Mouse (Mus musculus) limb, embryonic 11.5 days (tissue): ENCODE measurements at regions not wholly inside any gene's neighbourhood (a gene's known extent, or its start where the extent isn't known, plus 50 kb on each side); places are given as distances from the start of the nearest gene placed in this dataset.
A peak's percentile ranks its signal among the peaks of the same experiment; 100 is the strongest.

Experiments used
- ATAC-seq: fragments of 200-750 bp; cut with Nextera tagmentation; 2 replicates; pipeline ENCODE4 v1.8.0; 2017; ENCODE audit warnings: low read depth; ENCODE audit not compliant: insufficient number of reproducible peaks, low FRiP score, low TSS enrichment
- DNase-seq: peaks from one replicate; pipeline ENCODE4 v3.0.0-alpha.2; 2015; ENCODE audit warnings: low spot score
- H3K27ac ChIP-seq: fragments of 300-500 bp; sonication (generic); replicated peaks from 2 replicates; pipeline ENCODE4 v1.5.1; 2014; ENCODE audit warnings: low read depth, mild to moderate bottlenecking, low read length
- H3K27me3 ChIP-seq: fragments of 300-500 bp; sonication (generic); 2 replicates; pipeline ENCODE4 v1.6.1; 2014; ENCODE audit warnings: mild to moderate bottlenecking, low read length, mixed read lengths; ENCODE audit not compliant: control insufficient read depth, insufficient read depth
- H3K36me3 ChIP-seq: fragments of 300-500 bp; sonication (generic); 2 replicates; pipeline ENCODE4 v1.6.1; 2014; ENCODE audit warnings: mild to moderate bottlenecking, low read length, moderate library complexity, mixed read lengths; ENCODE audit not compliant: control insufficient read depth, insufficient read depth
- H3K4me1 ChIP-seq: fragments of 300-500 bp; sonication (generic); 2 replicates; pipeline ENCODE4 v1.6.1; 2014; ENCODE audit warnings: low read length, mixed read lengths; ENCODE audit not compliant: control insufficient read depth, insufficient read depth
- H3K4me2 ChIP-seq: fragments of 300-500 bp; sonication (generic); 2 replicates; pipeline ENCODE4 v1.6.1; 2014; ENCODE audit warnings: low read depth, mild to moderate bottlenecking, moderate library complexity; ENCODE audit not compliant: severe bottlenecking
- H3K4me3 ChIP-seq: fragments of 300-500 bp; sonication (generic); 2 replicates; pipeline ENCODE4 v1.5.1; 2014; ENCODE audit warnings: low read depth, low read length
- H3K9ac ChIP-seq: fragments of 300-500 bp; sonication (generic); 2 replicates; pipeline ENCODE4 v1.6.1; 2014; ENCODE audit warnings: mild to moderate bottlenecking, low read length
- H3K9me3 ChIP-seq: fragments of 300-500 bp; sonication (generic); 2 replicates; pipeline ENCODE4 v1.6.1; 2016; ENCODE audit warnings: low read length; ENCODE audit not compliant: control insufficient read depth
- WGBS: fragments of 180-500 bp; shearing (Covaris S2); extraction: QIAGEN DNeasy Blood & Tissue Kit; methylation state at CpG from one replicate; pipeline ENCODE4 v1.1.7; 2014; 5-methylcytosine and 5-hydroxymethylcytosine counted together

DNA sequence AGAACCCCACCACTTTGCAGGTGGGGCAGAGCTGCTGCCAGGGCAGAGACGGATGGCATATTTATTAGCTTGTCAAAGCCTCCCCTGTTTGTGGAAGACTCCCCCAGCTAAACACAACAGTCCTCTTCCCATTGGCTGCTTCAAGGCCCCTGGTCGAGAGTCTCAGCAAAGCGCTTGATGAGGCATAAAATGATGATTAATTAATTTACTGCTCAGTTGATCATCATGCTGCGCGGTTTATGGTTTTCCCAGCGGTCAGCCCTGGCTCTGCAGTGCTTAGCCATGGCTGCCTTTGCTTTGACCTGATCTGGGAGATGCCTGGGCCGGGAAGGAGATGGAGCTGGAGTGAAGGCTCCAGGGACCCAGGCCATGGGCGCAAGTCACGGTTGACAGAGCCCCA is 98.5 kb downstream of the Irx2 start:
- H3K4me2 ChIP-seq, result no peak overlapping the region
- H3K36me3 ChIP-seq, result no peaks in the 10 kb centered on the region
- H3K27me3 ChIP-seq, result no peaks in the 10 kb centered on the region
- H3K4me3 ChIP-seq, result no peak overlapping the region
- no peak overlapping the region for H3K27ac ChIP-seq
- no peak for ATAC-seq
- H3K9me3 ChIP-seq, result no peaks in the 10 kb centered on the region
- DNase-seq, result no peak
- no peak overlapping the region for H3K9ac ChIP-seq
- 55% methylated on average over 9 of the region's 9 CpGs for WGBS
- no peaks in the 10 kb centered on the region for H3K4me1 ChIP-seq

DNA sequence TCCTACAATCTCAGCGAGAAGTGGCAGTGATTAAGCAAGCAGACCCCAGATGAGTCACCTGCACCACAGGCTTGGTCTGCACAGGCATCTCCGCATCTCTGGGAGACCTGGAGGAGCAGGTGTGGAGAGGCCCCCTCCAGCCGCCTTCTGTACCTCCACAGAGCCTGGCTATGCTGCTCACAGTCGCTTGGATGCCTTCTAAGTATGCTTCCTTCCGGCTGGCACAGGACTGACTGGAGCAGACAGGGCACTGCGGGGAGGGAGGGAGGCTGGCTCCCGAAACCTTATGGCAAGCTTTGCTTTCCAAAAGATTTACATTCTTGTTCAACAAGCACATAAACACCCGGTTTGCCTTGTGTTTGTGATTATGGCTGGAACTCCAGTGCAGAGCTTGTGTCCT is 107.3 kb downstream of the Irx2 start:
- no peak overlapping the region for H3K27ac ChIP-seq
- WGBS, result 60% methylated on average over 8 of the region's 8 CpGs

DNA sequence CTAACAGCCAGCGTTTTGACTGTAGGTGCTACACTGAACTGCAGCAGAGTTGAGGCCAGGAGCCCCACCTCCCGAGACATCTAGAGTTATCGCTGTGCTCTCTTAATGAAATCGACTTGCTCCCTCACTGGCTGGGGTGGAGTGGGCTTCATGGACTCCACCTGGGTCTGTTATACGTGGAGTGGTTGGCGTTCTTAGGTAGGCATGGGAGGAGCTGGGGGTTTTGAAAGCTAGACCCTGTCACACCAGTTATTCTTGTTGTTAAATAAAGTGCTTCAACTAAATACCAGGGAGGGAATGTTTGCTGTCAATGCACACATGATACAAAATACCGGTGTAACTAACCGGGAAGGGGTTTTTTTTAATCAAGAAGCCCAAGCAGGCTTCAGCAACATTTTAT is 108.4 kb downstream of the Irx2 start:
- Histone ChIP-seq H3K4me2 (no peak overlapping the region), H3K4me1 (no peaks in the 10 kb centered on the region), H3K27me3 (no peaks in the 10 kb centered on the region), H3K36me3 (no peaks in the 10 kb centered on the region), H3K27ac (no peak overlapping the region), H3K9ac (no peak overlapping the region), H3K9me3 (no peaks in the 10 kb centered on the region), H3K4me3 (no peak overlapping the region)
- 72% methylated on average over 8 of the region's 8 CpGs for WGBS
- DNase-seq (no peak), ATAC-seq (no peak)

More for the DNA sequence above, 107.3 kb downstream of the Irx2 start:
- DNase-seq (peak; percentile 31), ATAC-seq (no peak)
- Histone ChIP-seq H3K4me2 (no peak overlapping the region), H3K36me3 (no peaks in the 10 kb centered on the region), H3K9me3 (no peaks in the 10 kb centered on the region), H3K4me3 (no peak overlapping the region), H3K4me1 (no peaks in the 10 kb centered on the region), H3K9ac (no peak overlapping the region), H3K27me3 (no peaks in the 10 kb centered on the region)

DNA sequence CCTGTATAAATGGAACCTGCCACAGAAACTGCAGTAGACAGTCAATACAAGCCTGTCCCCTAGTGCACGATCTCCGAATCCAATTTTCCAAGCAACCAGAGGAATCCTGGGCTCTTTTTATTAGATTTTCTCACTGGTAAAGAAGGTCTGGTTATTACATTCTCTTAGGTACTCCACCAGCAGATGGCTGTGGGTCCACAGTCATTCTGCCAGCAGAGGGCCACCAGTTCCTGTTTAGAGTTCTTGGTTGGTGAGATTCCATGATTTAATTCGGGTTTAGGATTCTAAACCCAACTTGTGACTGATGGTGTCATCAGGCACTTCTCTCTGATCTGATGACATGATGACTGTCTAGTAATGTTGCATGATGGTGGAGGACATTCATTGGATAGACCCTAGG is 118.6 kb downstream of the Irx2 start:
- H3K4me3 ChIP-seq, result no peak overlapping the region
- no peak overlapping the region for H3K4me2 ChIP-seq
- no peak overlapping the region for H3K9ac ChIP-seq
- no peaks in the 10 kb centered on the region for H3K4me1 ChIP-seq
- ATAC-seq (no peak), DNase-seq (no peak)
- 82% methylated on average over 3 of the region's 3 CpGs for WGBS
- H3K9me3 ChIP-seq, result no peaks in the 10 kb centered on the region
- H3K36me3 ChIP-seq, result no peaks in the 10 kb centered on the region
- H3K27me3 ChIP-seq, result no peaks in the 10 kb centered on the region
- no peak overlapping the region for H3K27ac ChIP-seq

DNA sequence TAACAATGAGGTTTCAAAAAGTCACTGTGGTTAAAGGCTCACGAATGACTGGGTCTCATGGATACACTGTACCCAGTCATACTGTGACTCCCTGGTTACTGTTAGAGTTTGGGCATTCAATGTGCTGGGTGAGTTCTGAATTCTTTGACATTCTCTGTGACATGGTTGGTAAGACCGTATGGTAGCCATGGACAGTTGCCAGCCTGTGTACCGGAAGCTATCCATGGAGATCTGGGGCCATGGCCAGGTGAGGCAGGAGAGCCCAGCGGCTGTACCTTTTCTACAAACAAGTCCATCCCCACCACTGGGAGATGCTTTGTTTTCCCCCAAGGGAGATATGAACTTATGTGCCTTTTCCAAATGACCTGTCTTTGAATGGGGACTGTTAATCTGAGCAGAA is 126.4 kb downstream of the Irx2 start:
- H3K4me1 ChIP-seq, result no peaks in the 10 kb centered on the region
- DNase-seq (no peak), ATAC-seq (no peak)
- H3K27me3 ChIP-seq, result no peaks in the 10 kb centered on the region
- WGBS, result 88% methylated on average over 4 of the region's 4 CpGs
- no peak overlapping the region for H3K4me2 ChIP-seq
- no peak overlapping the region for H3K27ac ChIP-seq
- H3K9me3 ChIP-seq, result no peaks in the 10 kb centered on the region
- H3K4me3 ChIP-seq, result no peak overlapping the region
- no peak overlapping the region for H3K9ac ChIP-seq
- H3K36me3 ChIP-seq, result no peaks in the 10 kb centered on the region

DNA sequence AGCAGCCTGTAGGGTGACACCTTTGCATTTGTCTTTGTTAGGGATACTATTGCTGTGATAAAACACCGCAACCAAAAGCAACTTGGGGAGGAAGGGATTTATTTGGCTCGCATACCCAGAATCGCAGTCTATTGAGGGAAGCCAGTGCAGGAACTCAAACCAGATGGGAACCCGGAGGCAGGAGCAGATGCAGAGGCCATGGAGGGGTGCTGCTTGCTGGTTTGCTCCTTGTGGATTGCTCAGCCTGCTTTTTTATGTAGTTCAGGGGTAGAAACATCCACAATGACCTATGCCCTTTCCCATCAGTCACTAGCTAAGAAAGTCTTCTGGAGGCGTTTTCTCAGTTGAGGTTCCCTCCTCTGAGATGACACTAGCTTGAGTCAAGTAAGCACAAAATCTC is 133.9 kb downstream of the Irx2 start:
- Histone ChIP-seq H3K4me1 (peaks cover 6% of the 10 kb centered on the region; the same call in 1 of the 2 replicates), H3K27me3 (no peaks in the 10 kb centered on the region)
- 73% methylated on average over 5 of the region's 5 CpGs for WGBS

DNA sequence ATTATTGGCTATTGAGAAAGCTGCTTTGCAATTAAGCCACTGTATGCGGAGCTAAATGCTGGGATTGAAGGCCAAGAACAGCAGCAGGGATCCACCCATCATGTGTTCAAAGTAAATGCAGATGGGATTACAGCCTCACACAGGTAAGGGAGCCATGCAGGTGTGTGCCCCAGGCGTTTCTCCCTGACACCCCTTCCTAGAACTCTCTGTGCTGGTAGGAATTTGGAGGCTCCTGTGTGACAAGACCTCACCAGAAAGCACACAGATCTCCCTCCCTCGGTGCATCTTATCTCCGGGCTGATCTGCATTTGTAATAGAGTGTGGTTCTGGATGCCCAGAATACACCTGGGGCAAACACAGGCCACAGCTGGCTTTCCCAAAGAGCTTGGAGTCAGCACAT is 134.7 kb downstream of the Irx2 start:
- no peaks in the 10 kb centered on the region for H3K36me3 ChIP-seq
- H3K27me3 ChIP-seq, result no peaks in the 10 kb centered on the region
- no peak overlapping the region for H3K4me3 ChIP-seq
- no peaks in the 10 kb centered on the region for H3K9me3 ChIP-seq
- H3K9ac ChIP-seq, result no peak overlapping the region
- H3K4me1 ChIP-seq, result peaks cover 6% of the 10 kb centered on the region; the same call in 1 of the 2 replicates
- WGBS, result 63% methylated on average over 4 of the region's 4 CpGs
- no peak for ATAC-seq
- no peak overlapping the region for H3K27ac ChIP-seq
- H3K4me2 ChIP-seq, result no peak overlapping the region
- DNase-seq, result no peak

More for the DNA sequence above, 133.9 kb downstream of the Irx2 start:
- H3K36me3 ChIP-seq, result no peaks in the 10 kb centered on the region
- DNase-seq (no peak), ATAC-seq (no peak)
- no peaks in the 10 kb centered on the region for H3K9me3 ChIP-seq
- no peak overlapping the region for H3K4me3 ChIP-seq
- H3K27ac ChIP-seq, result no peak overlapping the region
- no peak overlapping the region for H3K9ac ChIP-seq
- H3K4me2 ChIP-seq, result no peak overlapping the region

DNA sequence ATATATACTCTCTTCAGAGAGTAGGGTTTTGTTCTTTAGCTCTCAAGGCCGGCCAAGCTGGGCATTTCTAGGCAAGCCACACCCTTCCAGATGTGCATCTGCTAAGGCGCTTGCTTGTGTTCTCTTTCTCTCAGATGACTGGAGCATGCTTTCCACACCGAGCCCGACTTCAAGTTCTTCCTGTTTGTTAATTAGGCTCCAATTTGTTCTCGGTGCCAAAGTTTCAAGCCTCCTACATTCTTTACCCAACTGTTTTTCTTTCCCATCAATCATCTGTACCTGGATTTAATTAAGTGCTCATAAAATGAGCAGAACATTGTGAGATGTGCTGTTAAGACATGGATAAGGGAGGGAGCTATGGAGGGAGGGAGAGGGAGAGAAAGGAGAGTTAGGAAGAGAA is 138.7 kb downstream of the Irx2 start:
- no peak overlapping the region for H3K4me3 ChIP-seq
- no peak overlapping the region for H3K27ac ChIP-seq
- H3K27me3 ChIP-seq, result no peaks in the 10 kb centered on the region
- no peak for DNase-seq
- 14% methylated on average over 5 of the region's 5 CpGs for WGBS
- no peak overlapping the region for H3K9ac ChIP-seq
- no peak for ATAC-seq
- no peaks in the 10 kb centered on the region for H3K36me3 ChIP-seq
- H3K4me1 ChIP-seq, result peaks cover 6% of the 10 kb centered on the region; the same call in 1 of the 2 replicates
- H3K4me2 ChIP-seq, result no peak overlapping the region
- no peaks in the 10 kb centered on the region for H3K9me3 ChIP-seq

DNA sequence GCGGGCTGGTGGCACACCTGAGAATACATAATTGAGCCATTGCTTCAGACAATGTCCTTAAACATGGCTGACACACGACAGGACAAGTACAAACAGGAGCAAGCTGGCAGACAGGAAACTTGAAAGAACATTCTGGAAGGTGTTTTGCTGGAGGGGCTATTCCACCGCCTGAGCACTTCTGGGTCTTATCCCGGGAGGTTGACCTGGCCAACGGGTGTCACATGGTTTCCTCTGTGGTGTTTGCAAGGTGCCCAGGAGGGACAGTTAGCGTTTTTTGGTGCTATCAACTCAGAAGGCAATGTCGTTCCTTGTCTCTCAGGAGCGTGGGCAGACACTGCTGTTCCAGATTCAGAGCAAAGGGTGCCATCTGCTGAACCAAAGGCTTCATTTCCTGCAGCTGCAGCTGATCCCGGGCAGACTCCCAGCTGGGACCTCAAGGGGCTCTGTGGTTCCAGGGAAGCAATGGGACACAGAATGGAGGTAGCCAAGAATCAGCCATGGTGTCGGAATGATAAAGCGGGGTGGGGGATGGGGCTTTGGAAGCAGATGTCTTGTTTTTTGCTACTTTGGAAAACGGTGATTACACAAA is 140.5 kb downstream of the Irx2 start:
- Histone ChIP-seq H3K27ac (no peak overlapping the region), H3K9ac (no peak overlapping the region), H3K4me1 (peaks cover 6% of the 10 kb centered on the region; the same call in 1 of the 2 replicates), H3K4me3 (no peak overlapping the region), H3K27me3 (no peaks in the 10 kb centered on the region), H3K36me3 (no peaks in the 10 kb centered on the region), H3K9me3 (no peaks in the 10 kb centered on the region), H3K4me2 (no peak overlapping the region)
- DNase-seq, result no peak
- no peak for ATAC-seq
- WGBS, result 63% methylated on average over 12 of the region's 12 CpGs
